Mouse (Mus musculus) heart, adult 9 months (tissue): ENCODE data around the gene Map2k1.
"Not testable (repeated sequence)": the region's sequence is repeated elsewhere in the genome, so short reads cannot be mapped to it uniquely, and the experiment has no call there.

ENCODE experiments used
- DNase-seq, 2 experiments: peaks; one replicate each; pipeline ENCODE4 v3.0.0; 2022; ENCODE audit warnings: low spot score in 2 of 2

The Map2k1 gene

DNA sequence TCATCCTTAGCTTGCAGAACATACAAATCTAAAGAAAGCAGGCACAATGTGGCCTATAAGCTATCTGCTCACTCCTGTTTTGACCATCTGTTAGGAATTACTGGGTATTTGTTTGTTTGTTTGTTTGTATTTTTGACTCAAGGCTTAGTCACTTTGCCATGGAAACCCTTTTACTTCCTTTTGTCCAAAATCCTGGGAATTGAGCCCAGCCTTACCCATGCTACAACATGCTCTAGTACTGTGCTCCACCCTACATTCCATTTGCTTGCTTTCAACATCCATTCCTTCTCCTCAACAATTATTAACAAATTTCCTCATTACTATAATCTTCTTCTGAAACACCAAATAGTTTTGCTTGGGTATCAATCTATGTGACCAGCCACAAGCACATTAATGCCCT, 50.6 kb downstream of the Map2k1 start:
- DNase-seq = no peak

DNA sequence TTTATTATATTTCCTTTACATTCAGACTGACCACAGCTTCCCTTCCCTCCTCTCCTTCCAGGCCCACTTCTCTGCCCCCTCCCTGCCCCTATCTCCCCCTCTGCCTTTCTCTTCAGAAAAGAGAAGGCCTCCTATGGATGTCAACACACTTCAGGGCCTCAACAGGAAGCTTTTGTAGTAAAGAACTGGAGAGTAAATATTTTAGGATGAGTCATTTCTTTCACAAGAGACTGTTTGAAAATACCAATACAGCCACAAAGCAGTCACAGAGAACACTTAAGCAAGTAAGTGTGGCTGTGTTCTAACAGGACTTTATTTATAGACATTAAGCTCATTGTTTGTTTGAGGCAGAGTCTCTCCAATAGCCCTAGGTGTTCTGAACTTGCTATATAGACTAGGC, 51.1 kb downstream of the Map2k1 start:
- no peak for DNase-seq

DNA sequence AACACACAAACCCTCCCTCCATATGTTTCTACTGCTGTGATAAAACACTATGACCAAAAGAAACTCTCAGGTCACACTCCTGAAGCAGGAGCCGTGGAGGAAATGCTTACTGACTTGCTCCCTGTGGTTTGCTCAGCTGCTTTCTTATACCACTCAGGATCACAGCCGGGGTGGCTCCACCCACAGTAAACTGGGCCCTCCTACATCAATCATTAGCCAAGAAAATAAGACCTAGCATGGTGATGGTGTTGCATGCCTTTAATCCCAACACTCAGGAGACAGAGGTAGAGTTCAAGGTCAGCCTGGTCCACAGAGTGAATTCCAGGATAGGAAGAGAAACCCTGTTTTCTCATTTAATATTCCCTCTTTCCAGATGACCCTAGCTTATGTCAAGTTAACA, 53.5 kb downstream of the Map2k1 start:
- no peak for DNase-seq

DNA sequence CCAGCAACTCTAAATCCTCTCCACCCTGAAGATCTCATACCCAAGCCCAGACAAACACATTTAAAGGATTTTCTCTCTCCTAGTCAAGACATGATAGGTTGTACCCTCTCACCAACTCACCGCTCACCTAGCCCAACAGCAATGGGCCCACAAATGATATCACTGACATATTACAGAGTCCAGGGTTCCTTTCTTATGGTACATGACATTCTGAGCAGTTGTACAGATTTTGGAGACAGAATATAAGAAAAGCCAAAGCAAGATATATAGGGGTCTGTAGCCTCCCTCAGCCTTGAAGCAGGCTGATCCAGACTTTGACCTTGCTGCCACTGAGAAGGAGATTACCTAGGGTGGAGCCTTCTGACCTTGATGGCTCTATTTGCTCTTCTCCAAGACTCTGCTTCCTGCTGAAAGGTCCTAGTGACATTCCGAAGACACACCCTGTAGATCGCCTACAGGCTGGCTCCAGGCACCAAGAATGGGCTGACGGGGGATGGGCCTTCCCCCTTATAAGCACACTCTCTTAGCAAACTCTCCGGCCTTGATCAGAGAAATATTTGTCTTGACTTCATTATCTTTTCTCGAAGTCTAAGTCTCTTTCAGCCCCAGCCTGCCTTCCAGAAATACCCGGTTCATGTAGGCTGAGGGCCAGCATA, 54.5 kb downstream of the Map2k1 start:
- DNase-seq = not testable (repeated sequence)

DNA sequence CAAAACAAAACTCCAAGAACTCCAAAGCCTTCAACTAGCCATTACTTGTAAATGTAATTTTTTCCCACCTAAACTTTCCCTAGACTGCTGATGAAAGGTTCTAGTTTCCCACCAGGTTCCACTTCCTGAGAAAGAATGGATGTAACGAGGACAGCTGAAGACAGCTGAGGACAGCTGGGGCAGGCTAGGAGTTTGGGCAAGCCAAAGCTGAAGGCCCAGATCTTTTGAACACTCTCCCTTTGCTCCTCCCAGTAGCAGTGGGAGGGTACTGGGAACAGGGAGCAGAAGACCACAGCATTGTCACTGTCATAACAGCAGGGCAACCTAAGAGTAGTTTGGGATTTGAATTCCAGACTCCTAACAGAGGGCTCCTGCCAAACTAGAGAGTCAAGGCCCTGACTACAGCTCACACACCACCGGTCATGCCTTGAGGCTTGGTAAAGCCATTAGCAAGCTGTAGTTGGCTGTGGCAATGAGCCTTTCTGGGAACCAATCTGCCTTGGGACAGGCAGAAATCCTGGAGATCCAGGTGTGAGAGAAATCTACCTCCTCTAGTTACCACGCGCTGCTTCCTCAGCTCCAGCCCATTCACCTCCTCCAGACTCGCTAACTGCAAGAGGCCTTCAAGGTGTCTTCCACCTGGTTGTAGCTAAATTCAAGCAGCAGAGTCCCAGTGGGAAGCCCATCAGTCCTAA, 55.2 kb downstream of the Map2k1 start:
- no peak for DNase-seq

DNA sequence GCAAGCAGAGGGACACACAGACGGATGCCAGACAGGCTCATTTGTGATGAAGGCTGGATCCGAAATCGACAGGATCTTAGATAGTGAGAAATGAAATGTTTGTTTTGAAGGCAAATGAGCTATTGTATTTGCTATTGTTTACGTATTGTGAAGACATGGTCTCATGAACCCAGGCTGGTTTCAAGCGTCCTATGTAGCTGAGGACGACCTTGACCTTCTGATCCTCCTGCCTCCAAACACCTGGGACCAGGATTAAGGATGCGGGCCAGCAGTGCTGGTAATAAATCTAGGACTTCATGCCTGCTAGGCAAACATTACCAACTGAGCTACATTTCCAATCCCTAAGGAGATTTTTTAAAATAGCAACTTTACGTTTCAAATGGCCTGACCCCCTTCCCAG, 55.9 kb downstream of the Map2k1 start:
- DNase-seq = no peak

DNA sequence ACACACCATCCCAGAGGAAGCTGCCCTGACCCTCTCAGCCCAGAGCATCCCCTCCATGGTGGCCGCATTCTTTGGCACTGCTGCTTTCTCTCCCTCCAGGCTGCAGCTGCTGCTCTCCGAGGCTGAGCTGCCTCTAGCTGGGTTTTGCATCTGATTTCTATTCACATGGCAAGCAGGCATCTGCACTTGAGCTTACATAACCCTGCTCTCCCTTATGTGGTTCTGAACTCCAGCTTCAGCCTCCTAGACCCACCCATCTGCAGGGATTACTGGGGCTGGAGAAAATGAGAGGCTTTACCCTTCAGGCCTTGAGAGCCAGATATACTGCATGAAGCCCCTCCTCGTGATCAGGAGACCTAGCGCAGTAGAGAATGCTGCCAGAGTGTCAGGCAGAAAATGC, 57.9 kb downstream of the Map2k1 start:
- peak; percentile 20 to 29 for DNase-seq

DNA sequence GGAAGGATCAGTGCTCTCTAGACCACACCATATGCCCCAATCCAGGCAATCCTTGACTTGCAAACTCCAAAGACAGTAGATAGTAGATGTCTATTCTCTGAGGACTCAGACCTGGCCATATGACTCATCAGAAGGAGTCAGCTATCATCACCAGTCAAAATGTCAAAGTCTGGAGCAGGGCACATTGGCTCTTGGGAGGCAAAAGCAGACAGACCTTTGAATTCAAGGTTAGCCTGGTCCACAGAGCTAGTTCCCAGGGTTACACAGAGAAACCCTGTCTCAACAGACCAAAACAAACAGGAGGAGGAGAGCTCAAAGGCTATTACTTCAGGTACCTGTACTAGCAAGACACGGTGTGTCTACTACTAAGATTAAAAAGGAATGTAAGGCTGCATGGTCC, 59.6 kb downstream of the Map2k1 start:
- DNase-seq = no peak

DNA sequence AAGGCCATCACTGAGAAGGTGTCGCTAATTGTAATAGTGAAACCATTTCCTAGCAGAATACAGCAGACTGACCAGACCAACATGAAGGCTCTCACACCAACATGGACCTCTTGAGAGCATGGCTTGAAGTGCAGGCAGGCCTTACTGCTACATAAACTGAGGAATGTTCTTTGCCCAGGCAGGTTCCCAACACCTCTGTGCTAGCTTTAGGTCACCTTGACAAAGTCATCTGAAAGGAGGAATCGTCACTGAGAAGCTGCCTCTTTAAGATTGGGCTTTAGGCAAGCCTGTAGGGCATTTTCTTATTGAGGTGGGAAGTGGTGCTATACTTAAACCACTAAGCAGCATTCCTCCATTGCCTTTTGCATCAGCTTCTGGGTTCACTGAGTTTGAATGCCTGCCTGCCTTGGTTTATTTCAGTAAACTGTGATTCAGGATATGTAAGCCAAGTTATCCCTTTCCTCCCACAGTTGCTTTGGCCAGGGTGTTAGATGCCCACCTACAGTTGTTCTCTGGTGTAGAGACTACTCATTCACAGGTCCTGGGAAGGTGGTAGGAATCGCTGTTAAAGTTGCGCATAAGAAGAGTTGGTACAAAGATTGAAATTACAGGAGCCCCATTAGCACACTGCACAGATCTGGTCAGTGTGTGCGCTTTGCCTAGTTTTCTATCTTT, 69.1 kb downstream of the Map2k1 start:
- DNase-seq = no peak

DNA sequence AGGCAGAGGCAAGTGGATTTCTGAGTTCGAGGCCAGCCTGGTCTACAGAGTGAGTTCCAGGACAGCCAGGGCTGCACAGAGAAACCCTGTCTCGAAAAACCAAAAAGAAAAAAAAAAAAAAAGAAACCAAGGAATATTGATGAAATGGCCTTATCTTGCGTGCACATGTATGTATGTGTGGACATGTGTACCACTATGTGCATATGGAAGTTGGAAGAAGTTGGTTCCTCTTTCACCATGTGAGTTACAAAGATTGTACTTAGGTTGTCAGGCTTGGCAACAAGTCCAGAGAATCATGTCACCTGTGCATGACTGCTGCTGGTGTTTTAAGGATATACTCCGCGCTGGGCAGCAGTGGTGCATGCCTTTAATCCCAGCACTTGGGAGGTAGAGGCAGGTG, 70.1 kb downstream of the Map2k1 start:
- not testable (repeated sequence) for DNase-seq

DNA sequence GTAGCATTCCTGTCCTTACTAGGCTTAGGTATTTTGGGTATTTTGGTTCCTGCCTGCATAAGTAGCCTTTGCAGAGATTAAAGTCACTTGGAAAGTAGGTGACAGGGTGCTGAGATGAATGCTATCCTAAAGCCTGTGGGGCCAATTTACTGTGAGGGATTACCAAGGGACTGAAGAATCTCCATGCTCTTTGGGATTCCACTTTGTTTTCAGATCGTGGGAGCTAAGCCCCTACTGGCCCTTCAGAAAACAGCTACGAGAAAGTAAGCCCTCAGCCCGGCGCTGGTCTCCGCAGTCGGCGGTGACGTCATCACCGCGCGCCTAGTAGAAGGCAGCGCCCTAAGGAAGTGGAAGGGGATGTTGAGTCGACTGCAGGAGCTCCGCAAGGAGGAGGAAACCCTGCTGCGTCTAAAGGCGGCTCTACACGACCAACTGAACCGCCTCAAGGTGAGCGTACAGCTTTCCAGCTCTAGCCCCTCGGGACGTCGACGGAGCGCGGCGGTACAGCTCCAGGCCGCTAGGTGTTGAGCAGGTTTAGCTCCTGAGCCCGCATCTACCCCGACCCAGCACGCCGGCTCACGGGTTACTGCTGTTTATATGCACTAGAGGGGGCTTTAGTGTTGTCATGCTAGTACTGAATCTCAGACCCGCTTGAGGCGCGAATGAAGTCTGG, 74.3 kb downstream of the Map2k1 start, which contains the start of gene Snapc5:
Gene Snapc5, plus strand, starts transcription at position 301 of the 673 bp plus-strand sequence.
- peak; percentile 90 to 91 for DNase-seq

DNA sequence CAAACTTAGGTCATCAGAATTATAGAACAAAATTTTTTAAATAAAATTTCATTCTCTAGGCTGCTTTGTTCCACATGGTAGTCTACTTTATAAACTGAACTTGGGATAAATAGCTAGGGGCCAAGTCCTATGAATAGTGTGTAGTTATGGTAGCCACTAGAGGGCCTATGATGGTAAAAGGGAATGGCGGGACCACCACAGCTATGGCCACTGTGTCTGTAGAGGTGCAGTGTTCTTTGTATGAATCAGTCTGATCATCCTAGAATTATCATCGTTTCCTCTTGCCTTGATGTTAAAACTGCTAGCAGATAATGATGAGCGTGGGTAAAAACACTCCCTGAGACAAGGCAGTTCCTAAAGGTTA, 74.8 kb downstream of the Map2k1 start:
- no peak for DNase-seq

DNA sequence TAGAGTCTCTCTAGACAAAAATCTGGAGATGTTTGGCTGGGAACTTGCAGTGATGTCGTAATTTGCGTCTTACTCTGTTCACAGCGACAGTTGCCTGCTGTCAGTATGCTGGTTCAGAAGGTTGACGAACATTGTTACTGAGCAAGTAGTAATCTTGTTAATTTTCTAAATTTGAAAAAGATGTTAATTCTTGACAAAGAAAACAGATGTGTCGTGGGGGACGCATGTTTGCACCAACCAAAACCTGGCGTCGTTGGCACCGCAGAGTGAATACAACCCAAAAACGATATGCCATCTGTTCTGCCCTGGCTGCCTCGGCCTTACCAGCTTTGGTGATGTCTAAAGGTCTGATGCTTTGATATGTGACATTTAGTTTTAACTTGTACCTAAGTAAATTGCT, 78.1 kb downstream of the Map2k1 start:
- no peak for DNase-seq

DNA sequence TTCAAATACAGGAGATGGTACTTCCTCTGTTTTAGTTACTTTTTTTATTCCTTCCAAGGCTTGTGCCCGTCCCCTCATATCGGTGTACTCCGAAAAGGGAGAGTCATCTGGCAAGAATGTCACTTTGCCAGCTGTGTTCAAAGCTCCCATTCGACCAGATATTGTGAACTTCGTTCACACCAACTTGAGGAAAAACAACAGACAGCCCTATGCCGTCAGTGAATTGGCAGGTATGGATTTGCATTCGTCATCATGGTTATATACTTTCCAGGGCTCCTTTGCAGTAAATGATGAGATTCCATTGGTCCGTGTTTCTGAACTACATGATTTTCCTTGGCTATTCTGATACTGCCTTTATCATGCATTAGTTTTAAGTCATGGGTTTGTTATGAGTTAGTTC, 78.7 kb downstream of the Map2k1 start:
- DNase-seq = no peak

DNA sequence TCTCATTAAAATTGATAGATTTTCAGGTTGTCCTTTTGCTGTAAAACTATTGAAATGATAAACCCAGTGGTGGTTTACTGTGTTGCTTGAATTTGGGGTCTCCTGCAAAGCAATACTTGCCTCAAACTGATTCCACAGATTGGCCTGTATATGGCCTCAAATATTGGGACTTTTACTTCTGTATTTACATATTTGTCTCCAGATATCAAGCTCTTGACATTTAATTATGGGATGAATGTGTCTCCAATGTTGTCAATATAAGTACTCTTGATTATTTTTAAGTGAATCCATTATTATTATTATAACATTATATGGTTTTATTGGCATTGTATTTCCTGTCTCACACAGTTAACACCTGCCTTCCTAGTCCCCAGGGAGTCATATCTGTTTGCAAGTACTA, 79.1 kb downstream of the Map2k1 start:
- no peak for DNase-seq

DNA sequence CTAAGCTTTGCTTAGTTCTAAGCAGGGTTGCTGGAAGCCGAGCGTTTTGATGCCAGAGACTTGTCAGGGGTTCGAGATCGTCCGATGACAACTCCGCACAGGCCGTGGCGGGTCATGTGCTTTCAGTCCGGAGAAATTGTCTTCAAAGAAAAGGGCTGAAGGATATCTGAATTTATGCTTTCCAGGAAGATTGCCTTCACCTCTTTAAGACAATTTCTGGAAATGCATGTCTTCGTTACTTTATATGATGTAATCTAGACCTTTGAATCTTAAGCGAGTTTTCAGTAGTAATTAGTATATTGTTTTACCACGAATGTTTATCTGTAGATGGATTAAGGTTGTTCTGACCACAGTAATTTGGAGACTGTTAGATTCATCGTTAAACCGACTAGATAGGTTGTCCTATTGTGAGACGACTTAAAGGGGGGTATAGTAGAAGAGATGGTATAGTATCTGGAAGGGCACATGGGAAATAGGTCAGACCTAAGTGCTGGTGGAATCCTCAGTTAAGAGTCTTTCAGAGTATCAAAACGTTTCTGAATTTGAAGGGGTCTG, 79.7 kb downstream of the Map2k1 start:
- no peak for DNase-seq

DNA sequence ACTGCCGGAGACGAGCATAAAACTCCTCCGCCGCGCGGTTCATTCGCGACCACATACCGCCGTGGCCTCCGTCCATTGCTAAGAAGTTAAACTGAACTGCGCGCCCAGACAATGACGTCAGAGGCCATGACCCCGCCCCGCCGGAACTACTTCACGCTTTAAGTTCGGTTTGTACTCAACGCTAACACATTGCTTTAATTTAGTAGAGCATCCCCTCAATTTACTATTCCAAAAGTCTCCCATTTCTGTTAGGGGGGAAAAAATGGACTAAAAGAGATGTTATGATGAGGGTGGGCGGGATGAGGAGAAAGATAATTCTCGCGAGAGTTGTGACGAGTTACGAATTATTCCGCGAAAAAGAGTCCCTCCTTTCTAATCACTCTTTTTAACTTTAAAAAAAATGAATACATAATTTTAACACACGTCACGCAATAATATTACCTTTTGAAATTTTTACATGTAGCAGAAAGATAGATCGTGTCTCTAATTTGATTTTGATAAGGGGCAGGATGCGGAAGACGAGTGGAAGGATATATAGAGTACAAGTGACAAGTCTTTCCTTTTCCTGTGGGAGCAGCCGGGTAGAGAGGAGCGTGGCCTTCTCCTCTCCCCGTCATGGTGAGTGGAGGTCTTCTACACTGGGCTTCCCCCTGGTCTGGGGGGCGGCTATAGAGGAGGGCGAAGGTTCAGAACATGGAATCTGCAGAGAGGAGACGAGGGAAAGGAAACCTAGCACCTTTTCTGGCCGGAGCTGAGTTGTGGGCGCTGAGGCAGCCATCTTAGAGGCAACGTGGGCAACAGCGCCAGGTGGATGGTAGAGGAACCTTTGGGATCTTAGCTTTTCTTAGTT, 80.4 kb downstream of the Map2k1 start, which contains the start of the genes Zwilch and Rpl4:
Gene Zwilch, minus strand, starts transcription at position 289 of the 850 bp plus-strand sequence.
Gene Rpl4, plus strand, starts transcription at position 560 of the 850 bp plus-strand sequence.
- DNase-seq = peak; percentile 78 to 85

DNA sequence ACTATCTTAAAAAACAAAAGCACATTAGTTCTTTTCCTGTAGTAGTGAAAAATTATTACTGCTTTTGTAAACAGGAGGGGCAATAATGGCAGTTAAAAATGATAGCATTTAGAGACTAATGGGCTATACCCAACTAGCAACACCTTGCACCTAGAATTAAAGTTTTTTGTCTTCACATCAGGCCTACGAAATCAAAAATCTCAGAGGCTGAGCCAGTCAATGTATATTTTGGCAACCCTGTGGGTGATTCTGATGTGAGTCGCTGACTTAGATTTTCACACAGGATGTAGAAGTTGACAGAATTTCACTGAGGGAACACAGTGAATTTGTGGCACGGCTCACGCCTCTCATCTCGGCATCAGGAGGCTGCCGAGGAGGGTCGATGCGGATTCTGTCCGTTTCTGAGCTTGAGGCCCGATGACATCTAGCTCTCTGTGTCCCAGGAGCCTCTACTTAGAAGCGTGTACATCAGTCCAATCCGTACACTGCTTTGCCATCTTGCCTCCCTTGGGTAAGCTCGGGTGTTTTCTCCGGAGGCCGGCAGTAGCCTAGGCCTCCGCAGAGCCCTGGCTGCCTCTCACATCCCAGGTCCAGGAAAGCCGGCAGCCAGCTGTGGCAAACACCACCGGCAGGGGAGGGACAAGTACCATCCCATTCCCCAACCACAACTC, 81.2 kb downstream of the Map2k1 start:
- DNase-seq = no peak

DNA sequence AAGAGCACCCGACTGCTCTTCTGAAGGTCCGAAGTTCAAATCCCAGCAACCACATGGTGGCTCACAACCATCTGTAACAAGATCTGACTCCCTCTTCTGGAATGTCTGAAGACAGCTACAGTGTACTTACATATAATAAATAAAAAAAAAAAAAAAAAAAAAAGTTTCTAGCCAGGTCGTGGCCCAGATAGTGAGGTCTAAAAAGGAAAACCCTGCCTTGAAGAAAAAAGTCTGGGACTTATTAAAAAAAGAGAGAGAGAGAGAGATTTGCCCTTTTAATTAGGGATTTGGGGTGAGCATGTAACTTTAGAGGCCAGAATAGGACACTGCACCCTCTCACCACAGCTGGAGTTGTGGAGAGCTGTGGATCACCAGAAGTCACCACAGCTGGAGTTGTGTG, 83.5 kb downstream of the Map2k1 start:
- DNase-seq = not testable (repeated sequence)

DNA sequence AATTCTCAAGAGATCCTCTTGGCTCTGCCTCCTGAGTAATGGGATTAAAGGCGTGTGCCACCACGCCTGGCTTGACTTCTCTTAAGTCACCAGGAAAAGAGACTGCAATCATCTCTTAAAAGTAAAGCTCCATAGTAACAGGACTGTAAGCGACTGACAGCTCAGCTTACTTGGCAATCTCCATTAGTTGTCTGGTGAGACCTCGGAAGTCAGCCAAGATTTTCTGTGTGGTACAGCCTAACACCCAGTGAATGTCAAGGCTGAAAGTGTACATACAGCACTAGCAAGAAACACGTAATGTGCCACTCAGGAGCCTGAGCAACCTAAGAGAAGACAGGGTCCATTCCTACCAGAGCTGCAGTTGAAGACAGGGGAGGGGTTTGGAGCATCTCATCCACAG, 93.0 kb downstream of the Map2k1 start:
- DNase-seq = no peak

DNA sequence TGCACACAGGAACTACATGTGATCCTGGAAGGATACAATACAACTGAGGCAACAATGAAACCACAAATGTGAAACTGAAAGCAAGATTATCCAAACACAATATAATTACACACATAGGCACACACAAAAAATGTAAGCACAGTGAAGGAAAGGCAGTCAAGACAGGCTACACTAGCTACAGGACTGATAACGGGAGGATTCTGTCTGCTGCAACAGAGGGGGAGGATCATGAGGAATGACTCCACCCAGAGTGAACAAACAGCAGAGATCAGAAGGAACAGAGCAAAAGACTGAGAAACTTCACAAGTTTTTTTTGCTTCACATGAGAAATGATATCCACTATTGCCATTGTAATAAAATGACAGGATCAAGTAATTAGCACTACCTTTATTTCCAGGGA, 96.8 kb downstream of the Map2k1 start:
- DNase-seq = no peak
